Mouse (Mus musculus) c-Kit-positive CD71-negative TER-119-negative erythroid progenitor cells, embryonic 14.5 days (primary cell): ENCODE data around the gene Cenpa.

Experiments
- DNase-seq: peaks from one replicate; pipeline ENCODE4 v3.0.0-alpha.2; 2013; ENCODE audit warnings: low read depth

The Cenpa gene

DNA sequence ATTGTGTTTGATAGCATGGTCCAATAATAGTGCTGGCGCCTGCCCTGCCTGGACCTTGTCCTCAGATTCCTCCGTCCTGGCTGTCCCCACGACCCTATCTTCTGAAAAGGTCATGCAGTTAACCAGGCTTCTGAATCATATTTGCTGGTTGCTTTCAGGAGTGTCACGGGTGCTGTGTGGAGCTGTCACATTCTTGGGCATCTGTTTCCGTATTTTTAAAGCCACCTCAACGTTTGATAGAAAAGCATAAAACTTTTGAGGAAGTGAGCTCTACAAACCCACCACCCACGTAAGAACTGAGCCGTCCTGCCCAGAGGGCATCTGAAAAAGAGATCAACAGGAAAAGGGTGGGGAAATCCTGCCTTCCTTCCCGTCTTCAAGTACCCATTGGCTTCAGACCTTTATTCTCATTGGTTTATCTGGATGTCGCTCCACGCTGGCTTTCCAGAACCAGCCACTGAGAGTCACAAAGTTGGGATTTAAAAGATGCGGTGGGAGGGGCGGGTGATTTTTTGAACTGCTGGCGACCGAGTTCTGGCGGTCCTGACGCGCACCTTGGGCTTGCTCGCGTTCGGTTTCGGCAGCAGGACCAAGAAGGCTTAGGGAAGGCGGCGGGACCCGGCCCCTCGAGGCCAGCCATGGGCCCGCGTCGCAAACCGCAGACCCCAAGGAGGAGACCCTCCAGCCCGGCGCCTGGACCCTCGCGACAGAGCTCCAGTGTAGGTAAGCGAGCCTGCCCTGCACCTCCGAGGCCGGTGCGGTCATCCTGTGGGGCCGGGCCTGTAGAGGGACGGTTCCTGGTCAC is at the start of gene Cenpa:
Cenpa (plus strand) TSS at position 387 of the 805 bp plus-strand sequence.
- peak; percentile 90 for DNase-seq

DNA sequence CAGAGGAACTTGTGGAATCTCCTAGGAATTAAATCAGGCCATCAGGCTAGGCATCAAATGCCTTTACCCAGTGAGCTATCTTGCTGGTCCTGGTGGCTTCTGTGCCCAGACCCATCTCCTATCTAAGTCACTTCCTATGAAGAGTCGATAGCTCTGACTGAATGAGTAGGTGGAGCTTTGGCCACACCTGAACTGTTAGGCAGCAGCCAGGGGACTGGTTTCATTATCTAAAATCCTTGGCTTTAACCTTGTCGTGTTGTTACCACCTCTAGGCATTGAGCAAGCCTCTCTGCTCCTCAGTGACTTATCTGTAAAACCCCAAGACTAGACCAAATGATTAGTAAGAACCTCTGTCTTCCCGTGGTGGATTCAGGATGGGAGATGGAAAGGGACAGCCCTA is 49.2 kb upstream of the Cenpa start:
- no peak for DNase-seq

DNA sequence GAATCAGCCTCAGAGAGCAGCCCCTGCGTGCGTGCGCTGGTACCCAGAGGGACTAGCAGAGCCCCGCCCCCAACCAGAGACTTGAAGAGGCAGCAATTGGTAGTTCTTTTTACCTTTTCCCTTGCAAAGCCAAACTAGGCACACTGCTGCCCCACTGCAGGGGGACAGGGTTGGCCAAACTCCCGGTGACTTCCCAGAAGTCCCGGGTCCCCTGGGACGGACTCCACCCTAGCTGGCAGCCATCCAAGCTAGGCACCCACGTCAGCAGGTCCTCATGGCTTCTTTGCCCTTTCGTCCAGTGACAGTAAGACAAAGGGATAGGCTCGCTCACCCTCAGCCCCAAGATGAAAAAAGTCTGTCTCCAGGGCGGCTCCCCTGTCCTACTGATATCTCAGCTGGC is 48.7 kb upstream of the Cenpa start:
- no peak for DNase-seq

DNA sequence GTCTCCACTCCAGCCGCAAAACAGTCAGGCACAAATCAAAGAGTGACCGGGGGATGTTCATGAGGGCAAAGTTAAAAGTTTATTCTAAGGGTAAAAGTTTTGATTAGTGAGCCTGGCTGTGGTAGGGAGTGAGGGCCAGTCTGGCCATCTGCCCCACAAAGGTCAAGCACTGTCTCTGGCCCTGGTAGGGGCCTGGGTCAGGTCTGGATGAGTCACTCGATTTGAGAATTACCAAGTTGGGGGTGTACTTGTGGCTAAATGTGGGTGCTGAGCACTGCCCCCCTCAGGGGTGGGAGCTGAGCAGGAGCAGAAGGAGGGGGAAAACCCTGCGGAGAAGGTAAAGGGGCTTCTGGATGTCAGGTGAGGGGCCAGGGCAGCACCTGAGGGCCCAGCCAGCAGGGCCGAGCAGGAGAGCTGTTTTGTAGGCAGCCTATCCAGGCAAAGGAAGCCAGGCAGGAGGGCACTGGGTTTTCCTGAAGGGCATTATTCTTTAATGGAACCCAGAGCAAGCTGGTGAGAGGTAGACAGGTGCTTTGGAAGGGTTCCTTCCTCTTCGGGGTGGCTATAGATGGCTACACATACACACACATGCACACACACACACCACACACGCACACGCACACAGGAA is 48.1 kb upstream of the Cenpa start:
- DNase-seq, result no peak

DNA sequence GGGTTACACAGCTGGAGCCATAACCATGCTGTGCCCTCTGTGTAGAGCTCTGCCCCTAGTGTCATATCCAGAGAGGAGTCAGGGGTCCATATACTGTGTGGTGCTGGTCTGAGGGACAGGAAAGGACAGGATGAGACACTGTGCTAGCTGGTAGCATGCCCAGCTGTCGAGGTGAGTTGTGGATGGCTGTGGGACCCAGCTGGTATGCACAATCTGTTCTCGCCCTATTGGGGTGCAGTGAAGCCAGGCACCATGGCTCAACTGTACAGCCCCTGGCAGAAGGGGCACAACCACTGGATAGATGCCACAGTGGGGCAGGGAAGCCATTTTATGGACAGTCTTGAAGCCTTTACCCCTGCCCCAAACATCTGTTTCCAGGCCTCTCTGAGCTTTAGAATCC is 47.4 kb upstream of the Cenpa start:
- DNase-seq, result no peak

DNA sequence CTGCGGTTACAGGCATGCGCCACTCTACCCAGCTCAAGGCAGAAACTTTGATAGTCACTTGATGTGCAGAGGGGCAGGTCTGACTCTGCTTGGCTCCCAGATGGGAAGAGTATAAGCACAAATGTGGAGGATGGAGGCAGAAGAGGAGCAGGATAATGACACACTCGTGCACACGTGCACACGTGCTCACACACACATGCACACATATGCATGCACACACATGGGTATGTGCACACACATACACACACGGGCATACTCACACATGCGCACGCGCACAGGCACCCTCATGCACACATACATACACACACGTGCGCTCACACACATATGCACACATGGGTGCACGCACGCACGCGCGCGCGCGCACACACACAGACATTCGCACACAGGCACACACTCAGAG is 46.0 kb upstream of the Cenpa start:
- DNase-seq, result no peak

DNA sequence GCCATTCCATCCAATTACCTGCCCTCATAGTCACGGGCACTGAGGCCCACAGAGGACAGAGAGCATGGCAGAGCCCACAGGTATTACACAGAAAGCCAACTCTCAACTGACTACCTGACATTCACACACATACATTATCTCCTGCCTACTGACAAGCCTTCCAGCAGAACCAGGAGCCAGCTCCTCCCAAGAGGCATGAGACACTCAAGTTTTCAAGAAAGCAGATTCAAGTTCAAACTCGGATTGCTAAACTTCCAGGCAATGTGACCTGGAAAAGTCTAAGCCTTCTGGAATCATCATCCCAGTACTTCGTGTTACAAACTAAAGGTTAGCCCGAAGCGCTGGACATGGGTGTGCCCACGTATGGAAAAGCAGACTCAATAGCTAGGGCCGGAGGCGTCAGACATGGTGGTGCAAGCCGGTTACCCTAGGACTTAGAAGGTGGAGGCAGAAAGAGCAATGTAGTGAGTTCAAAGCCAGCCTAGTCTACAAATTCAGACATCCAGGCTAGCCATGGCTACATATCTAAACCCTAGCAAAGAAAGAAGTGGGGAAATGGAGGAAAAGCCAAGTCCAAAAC is 45.3 kb upstream of the Cenpa start:
- DNase-seq, result no peak

DNA sequence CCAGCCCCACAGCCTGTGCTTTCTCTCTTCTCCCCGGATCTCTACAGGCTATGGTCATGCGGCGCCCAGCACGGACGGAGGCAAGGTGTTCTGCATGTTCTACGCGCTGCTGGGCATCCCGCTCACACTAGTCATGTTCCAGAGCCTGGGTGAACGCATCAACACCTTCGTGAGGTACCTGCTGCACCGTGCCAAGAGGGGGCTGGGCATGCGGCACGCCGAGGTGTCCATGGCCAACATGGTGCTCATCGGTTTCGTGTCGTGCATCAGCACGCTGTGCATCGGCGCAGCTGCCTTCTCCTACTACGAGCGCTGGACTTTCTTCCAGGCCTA is 44.8 kb upstream of the Cenpa start:
- no peak for DNase-seq

DNA sequence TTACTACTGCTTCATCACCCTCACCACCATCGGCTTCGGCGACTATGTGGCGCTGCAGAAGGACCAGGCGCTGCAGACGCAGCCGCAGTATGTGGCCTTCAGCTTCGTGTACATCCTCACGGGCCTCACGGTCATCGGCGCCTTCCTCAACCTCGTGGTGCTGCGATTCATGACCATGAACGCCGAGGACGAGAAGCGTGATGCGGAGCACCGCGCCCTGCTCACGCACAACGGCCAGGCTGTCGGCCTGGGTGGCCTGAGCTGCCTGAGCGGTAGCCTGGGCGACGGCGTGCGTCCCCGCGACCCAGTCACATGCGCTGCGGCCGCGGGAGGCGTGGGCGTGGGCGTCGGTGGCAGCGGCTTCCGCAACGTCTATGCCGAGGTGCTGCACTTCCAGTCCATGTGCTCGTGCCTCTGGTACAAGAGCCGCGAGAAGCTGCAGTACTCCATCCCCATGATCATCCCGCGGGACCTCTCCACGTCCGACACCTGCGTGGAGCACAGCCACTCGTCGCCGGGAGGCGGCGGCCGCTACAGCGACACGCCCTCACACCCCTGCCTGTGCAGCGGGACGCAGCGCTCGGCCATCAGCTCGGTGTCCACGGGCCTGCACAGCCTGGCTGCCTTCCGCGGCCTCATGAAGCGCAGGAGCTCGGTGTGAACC is 44.3 kb upstream of the Cenpa start:
- no peak for DNase-seq

DNA sequence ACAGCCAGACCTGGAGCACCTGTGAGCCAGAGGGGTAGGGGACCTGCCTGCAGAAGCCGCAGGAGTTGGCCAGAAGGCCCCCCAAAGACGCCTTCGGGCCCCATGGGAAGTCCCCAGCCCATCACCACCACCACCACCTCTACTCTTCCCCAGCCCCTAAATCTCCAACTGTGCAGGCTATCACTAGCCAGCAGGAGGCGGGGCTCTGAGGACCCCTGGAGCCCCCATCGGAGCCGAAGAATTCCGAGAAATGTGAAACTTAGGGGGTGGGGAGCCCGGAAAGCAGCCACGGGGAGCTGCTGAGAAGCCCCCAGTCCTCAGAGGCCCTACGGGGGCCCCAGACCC is 43.8 kb upstream of the Cenpa start:
- DNase-seq, result no peak

DNA sequence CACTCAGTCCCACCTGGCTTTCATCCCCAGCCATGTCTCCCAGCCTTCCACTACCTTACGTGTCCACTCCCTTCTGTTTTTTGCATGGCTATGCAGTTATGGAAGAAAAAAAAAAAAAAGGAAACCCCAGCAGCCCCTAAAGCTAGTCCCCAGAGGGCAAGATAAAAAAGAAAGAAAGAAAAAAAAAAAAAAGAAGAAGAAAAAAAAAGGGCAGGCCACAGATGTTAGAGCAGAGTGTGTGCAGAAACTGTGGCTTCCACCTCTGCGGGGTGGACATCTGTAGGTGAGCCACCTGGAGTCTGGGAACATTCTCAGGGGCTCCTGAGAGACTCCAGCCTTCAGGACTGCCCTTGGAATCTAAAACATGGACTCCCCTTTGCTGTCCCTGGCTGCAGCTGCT is 43.2 kb upstream of the Cenpa start:
- DNase-seq, result no peak

DNA sequence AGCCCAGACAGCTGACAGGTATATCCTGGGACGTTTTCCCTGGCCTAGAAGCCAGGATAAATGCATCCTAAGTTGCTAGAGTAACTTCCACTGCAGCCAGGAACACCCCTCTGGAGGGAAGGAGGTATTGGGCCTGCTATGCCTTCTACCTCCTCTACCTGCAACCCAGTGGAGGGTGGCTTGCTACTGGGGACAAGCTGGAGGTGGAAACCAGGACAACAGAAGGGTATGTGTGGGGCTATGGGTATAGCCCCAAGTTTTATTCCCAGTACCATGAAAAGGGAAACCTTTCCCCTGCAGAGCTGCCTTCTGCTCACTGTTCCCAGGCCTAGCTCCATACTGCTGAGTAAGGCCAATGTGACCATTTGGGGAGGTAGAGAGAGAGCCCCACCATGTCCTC is 42.3 kb upstream of the Cenpa start:
- DNase-seq, result no peak

DNA sequence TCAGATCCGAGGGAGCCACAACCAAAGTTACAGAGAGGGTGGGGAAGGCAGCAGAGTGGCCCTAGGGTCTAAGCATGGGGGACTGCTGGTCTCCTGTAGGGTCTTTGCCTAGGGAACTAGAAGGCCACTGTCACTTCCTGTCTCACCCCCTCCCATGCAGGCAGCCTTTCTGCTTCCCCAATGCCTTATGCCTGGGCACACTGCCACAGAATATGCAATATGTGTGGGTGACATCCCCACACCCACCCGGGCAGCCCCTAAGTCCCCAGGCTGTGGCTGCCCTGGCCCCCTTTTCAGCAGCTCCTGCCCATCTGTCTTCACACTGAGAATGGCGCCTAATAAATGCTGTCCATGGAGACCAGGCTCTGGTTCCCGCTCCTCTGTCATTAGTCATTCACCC is 41.7 kb upstream of the Cenpa start:
- no peak for DNase-seq

DNA sequence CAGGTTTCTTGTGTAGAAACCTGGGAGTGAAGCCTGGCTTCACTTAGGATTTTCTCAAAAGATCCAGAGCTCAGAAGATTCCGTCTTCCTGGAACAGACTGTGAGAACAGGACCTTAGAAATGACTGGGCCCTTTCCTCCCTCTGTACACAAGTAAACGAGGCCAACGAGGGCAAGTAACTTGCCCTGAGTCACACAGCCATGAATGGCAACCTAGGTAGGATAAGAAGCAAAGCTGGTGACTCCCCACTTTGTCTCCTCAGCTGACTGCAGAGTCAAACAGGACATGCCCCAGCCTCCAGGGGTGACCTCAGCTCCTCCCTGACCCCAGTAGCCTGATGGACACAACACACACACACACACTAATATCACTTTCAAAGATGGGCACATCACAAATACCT is 41.2 kb upstream of the Cenpa start:
- no peak for DNase-seq

DNA sequence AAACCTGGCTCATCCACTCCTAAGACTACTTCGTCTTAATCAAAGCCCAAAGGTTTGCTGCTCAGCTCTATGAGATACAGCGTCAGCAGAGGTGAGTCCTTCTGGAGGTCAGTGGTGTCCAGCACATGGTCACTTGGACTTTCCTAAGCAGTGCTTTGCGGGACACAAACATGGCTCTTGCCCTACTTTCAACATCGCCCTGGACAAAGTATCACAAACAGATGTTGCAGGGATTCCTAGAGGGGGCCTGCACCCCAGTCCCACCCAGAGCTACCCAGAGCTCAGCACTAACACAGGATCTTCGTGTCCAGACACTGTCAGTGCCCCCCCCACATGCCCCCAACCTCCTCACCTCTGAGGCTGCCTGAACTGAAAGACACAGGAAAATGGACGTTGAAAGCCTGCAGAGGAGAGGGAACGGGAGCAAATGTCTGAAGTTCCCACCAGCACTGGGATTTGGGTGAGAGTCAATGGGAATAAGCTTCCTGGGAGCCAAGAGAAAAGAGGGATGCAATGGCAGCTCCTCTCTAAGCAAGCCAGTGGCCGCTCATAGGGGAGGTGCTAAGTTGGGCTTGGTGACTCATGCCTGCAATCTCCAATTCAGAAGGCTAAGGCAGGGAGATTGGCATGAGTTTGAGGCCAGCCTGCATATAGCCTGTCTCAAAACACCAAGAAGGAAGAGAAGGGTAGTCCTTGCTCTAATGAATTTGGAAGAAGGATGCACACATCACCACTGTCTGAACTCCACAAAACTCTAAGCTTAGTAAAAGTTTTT is 40.1 kb upstream of the Cenpa start:
- no peak for DNase-seq

DNA sequence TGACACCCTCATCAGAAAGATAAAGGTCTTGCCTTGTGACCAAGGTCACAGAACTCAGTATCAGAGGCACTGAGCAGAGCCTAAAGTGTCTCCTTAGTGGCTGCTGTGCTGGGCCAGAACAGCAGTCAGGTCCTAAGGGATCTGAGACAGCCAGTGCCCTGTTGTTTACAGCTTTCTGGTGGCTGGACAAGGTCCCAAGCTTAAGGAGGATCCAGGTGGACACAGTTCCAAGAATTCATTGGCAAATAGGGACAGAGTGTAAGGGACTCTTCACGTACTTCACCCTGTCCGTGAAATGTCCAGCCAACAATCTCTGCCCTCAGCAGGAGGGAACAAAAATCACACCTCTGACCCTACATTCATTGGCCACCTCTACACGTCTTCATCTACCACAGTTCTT is 38.1 kb upstream of the Cenpa start:
- no peak for DNase-seq

DNA sequence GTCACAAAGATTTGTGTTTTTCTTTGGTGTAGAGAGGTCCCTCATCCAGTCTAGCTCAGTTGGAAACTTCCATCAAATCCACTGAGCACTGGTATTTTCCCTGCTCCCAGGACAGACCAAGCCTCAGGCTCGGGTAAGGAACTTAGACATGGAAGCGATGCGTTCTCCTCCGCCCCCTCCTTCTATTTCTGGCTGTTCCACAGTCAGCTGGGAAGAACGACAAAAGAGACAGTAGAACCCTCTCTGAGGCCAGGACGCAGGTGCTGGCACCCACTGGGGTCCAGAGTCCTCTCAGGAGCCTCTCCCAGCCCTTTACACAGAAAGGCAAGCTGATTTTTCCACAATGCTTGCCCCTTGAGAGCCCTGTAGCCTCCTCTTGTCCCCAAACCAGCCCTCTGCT is 36.2 kb upstream of the Cenpa start:
- no peak for DNase-seq

DNA sequence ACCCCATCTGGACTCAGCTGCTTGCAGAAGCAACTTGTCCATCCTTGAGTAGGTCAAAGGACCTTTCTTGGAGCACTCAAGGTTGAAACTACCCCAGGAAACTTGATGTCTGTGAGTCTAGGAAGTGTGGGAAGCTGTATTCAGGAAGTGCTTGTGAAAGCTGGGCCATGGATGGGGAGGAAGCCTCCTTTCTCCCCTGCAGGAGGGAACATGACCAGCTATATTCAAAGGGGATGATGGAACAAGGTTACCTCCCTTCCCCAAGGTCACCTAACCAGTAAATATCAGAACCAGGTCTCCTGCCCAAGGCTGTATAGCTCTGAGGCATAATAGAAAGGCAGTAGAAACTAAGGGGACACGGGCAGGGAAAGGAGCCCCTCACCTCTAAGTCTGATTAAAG is 34.4 kb upstream of the Cenpa start:
- no peak for DNase-seq

DNA sequence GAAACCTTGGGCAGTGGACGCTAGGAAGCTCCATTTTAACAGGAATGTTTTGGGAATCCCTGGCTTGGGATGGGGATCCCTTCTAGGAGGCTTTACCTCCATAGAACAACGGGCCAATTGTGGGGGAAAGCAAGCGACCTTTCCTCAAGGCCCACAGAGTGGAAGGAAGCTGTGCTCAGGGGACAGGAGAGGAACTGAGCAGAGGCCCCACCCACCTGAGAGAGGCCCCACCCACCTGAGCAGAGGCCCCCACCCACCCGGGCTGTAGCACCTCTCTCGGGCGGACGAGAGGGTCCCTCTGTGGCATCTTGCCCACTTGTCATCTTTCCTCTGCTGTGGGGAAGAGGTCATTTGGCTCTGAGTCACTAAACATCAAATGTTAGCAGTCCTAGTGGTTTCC is 29.6 kb upstream of the Cenpa start:
- DNase-seq, result no peak

DNA sequence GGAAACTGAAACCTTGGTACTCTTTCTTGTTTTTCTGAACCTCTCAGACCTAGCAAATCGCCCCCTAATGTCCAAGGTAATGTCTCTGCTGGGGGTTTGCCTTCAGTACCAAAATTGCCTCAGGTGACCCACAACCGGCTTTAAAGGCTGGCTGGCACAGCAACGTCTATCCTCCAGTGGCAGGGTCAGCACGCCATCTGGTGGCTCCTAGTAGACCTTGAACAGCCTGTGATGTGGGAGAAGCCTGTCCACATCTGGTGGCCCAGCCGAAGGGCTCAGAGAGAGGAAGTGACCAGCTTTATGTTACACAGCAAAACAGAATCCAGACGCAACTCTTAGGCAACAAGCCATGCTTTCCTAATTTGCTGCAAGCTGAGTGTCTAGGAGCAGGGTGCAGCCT is 28.5 kb upstream of the Cenpa start:
- DNase-seq, result peak; percentile 61

DNA sequence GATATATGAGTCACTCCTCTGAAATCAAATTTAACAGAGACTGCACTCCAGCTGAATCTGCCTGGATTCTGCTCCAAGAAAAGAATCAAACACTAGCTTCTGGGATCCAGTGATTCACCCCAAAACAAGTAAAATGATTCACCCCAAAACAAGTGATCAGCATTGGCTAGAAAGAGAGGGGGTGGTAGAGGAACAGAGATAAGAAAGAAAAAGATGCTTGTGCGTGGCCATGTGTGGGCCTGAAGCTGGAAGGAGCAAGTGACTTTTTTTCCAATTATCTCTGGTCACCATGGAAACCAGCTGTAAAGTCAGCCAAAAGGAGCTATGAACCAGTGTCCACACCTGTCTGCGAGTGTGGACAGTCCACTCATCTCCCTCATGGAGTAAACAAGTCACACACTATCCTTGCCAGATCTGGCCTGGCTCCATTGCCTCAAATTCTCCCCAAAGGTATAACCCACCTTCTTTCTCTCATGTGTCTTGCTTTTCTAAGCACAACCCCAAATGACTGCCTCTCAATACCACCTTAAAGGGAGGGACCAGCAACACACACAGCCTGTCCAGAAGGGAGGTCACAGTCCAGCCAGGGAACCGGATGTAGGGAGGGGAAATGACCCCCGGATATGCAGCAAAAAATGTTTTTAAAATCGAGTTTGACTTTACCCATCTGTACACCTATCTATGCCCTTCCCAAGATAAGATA is 22.9 kb upstream of the Cenpa start:
- no peak for DNase-seq

DNA sequence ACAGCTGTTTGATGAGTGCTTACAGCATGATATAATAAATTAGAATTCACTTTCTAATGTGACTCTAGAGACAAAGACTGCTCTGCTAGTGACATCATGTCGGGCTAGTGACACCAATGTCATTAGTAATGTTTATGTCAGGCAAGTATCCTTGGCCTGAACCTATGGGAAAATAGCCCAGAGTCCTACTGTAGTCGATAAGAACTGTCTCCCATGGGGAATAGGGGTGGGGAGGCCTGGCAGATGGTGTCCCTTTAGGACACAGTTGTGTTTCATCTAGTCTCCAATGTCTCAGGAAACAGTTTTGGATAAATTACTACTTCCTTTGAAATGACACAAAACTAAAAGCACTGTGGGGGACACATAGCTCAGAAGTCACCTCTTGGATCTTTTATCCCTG is 20.5 kb upstream of the Cenpa start:
- DNase-seq, result no peak
